Mouse (Mus musculus) left cerebral cortex, postnatal 14 days (tissue): ENCODE measurements around the gene Washc3. TPM values are rescaled to one million over a fixed set of nuclear protein-coding genes. Genes with fewer than 3 reads are reported as not detected.
A peak's percentile ranks its signal among the peaks of the same experiment; 100 is the strongest.

Experiments
- DNase-seq, 2 experiments: peaks; one replicate each; pipeline ENCODE4 v3.0.0; 2021 to 2022; ENCODE audit warnings: low spot score in 2 of 2, mixed read lengths in 1 of 2
- intact Hi-C: fragments of 180-260 bp; cut with DNase I; formaldehyde crosslinking; loops from one replicate; pipeline ENCODE4 v1.15.1; 2025
- long read RNA-seq, 2 experiments: library from polyadenylated mRNA; stranded (forward); transcript quantifications; one replicate each; pipeline ENCODE4 v2.0.0; 2021
- total RNA-seq, 2 experiments: library from RNA; stranded (reverse); gene quantifications; 2 replicates each; pipeline ENCODE4 v1.2.3; 2021

The Washc3 gene
- 10 to 100 TPM; 22.7 to 25.6 TPM for total RNA-seq
- long read RNA-seq, experiment 1, transcript Washc3-201 (7 exons, 1,052 nt), result major isoform, 13 of 21 reads
- long read RNA-seq, experiment 1, transcript Washc3-203 (7 exons, 838 nt), result minor isoform, 6 of 21 reads
- long read RNA-seq, experiment 1, partial matches to known transcripts, result 1 of 21 reads
- long read RNA-seq, experiment 1, other reads (novel, unspliced or antisense), result 1 of 21 reads
- long read RNA-seq, experiment 2, transcript Washc3-201 (7 exons, 1,052 nt), result major isoform, 11 of 14 reads
- long read RNA-seq, experiment 2, partial matches to known transcripts, result 0 of 14 reads
- long read RNA-seq, experiment 2, other reads (novel, unspliced or antisense), result 2 of 14 reads

DNA sequence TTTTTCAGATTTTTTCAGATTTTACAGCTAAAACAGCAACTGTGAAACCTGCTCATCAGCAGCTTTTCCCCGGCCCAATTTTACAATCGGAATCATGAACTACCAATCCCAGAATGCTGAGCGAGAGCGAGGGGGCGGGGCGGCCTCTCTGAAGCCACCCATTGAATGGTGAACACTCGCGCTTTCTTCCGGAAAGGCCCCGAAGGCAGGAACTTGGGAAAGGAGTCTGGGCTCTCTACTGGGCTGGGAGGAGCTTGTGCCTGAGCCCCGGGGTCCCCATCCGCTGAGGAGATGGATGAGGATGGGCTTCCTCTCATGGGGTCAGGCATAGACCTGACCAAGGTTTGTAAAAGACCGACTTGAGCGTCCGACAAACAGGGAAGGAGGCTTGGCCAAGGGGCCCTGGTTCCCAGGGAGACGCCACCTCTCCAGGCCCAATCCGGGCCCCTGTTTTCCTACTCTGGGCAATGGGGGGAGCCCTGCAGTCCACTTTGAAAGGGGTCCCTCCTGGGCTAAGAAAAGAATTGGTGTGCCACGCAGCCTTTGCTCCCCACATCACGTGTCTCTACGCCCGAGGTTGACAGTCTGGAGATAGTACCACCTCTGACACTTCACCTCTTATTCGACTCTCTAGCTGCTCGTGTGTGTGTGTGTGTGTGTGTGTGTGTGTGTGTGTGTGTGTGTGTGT lies at the start of gene Washc3:
Washc3 (plus strand) TSS at position 143 of the 688 bp plus-strand sequence.
- DNase-seq, result peak; percentile 94 to 96
- intact Hi-C loops, result no loop called here

DNA sequence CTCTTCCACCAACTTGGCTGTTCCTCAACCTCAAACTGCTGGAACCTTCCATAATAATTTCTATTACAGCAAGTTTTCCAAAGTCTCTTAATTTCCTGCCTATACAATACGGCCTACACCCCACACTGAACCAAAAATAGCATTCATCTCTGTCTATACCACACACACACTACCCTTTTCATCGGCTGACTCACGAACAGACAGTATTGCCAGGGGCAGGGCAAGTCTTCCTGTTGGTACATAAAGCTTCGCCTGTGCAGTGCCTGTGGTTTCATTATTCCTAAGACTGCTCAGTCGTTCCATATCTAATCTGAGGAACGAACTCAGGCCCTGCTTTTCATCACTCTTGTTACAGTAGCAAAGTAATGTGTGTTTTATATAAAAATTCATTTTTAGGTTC lies 49.2 kb upstream of the Washc3 start:
- no peak for DNase-seq
- intact Hi-C loops, result no loop called here

DNA sequence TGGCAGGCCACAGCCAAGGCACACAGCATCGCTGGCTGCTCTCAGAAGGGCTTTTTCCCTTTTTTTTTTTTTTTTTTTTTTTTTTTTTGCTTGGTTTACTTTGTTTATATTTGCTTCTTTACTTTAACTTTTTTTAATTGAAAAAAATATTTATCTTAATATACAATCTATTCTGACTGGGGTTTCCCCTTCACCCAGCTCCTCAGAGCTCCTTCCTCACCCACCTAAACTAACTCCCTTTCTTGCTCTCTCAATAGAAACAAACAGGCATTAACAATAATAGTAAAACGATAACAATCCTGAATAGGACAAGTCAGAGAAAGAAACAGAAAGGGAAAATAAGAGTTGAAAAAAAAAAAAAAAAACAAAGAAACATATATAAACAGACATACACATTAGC lies 38.8 kb upstream of the Washc3 start:
- intact Hi-C loops, result no loop called here
- DNase-seq, result no peak

DNA sequence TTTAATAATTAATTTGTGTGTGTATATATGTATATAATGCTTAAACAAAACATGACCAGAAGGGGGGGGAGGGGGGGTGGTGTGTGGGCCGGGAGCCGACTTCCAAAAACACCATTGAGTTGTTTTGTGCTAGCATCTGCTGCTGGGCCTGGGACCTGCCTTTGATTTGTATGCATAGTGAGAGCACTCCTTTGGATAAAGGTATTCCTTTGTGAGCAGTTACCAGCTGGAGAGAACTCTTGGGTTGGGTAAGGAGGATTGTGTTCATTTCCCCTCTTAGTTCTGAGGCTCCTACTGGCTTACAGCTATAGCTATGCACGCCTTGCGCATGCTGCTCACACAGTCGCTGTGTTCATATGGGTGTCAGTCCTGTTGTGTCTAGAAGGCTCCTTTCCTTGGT lies 38.2 kb upstream of the Washc3 start:
- DNase-seq, result no peak
- intact Hi-C loops, result no loop called here

DNA sequence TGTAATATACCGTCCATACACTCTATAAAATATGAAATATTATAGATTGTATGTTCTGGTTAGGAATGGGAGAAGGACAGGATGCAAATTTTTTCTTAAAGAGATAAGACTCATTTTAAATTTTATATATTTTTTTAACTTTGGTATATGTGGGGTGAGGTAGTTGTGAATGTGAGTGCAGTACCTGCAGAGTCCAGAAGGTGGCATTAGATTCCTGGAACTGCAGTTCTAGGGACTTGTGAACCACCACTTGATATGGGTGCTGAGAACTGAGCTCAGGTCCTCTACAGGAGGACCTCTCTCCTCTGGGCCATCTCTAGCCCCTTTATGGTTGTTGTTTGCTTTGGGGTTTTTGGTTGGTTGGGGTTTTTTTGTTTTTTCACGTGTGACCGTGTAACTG lies 34.7 kb upstream of the Washc3 start:
- intact Hi-C loops, result no loop called here
- no peak for DNase-seq

DNA sequence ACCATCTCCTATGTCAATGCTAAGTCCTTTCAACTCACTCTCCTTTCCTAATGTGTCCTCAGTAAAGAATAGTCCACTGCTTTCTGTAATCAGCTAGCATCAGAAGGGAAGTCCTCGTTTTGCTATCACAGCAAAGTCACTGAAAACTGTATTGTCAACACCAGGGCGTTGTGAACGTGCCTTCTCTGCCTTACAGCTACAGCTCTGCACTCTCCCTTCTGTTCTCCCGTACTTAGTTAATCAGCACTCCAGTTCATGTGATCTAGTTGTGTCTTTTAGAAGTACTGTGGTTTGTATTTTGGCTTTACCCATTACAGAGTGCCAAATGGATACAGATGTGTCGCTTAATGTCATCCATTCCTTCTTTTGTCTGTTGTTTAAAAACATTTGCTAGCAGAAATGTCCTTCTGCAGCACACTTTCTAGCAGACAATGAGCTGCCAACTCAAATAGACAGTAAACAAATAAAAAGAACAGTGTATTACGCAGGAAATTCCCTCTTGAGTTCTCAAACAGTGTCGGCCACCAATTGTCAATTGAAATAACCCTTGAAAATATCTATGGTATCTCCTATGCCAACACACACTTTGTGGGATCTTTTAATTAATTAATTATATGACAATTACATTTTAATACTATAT lies 33.3 kb upstream of the Washc3 start:
- DNase-seq, result no peak
- intact Hi-C loops, result no loop called here

DNA sequence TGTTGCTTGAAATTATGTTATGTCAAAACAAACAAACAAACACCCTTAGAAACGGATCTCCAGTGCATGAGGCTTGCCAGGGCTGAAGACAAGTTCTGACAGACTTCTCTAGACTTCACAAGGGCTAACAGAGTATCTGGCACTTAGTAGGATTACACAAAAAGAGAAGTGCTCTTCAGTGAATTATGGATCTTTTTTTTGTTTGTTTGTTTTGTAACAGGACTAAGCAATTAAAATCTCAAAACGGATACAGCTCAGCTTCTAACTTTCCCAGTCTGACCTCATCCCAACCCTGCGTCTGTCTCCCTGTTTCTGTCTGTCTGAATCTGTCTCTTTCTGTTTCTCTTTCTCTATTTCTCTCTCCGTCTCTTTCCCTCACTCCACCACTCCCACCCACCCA lies 352 bp upstream of the Washc3 start:
- intact Hi-C loops, result no loop called here
- DNase-seq, result no peak

DNA sequence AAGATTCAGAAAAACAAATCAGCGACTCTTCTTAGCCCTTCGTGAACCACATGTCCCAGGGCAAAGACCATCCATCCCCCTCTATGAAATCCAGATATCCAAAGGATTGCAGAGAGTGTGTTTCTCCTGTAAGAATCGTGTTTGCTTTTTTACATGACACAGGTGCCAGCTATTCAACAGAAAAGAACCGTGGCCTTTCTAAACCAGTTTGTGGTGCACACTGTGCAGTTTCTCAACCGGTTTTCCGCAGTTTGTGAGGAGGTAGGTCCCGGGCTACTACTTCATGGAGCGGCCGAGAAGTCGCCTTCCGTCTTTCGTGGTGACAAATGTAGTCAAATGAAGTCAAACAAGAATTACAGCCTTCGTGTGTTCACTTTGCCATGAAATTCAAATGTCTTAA lies 757 bp downstream of the Washc3 start:
- intact Hi-C loops, result no loop called here
- no peak for DNase-seq

DNA sequence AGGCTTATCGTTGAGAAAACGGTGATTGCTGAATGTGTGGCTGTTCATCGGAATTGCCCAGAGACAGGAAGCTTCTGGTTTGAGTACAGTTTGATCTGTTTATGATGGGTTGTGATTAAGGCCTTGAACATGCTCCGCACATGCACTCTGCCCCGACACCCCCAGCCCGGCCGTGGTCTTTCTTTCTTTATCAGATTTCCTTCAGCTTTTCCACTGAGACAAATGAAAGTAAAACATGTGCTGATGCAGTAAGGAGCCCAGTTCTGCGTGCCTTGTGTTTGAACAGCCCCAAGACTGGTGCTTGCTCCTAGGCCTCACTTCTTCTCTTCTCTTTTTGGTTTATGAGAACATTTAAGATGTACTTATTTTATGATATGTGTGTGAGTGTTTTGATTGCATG lies 1.7 kb downstream of the Washc3 start:
- DNase-seq, result no peak
- intact Hi-C loops, result no loop called here

DNA sequence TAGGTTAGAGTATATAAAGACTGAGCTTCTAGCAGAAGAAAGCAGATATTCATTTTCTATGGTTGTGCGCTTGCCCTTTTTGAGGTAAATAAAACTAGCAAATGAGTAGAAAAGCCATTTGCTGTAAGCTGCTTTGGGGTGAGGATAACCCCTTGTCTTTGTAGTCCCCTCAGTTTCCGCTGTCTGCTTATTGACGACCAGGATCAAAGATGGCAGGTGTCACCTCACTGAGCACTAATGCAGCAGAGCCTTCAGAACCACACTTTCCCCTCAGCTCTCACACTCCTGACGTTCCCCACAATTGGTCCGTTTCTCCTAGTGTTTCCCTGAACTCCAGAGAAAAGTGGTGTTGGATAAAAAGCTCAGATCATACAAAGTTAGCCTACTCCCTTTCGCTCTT lies 2.3 kb downstream of the Washc3 start:
- intact Hi-C loops, result no loop called here
- DNase-seq, result no peak

DNA sequence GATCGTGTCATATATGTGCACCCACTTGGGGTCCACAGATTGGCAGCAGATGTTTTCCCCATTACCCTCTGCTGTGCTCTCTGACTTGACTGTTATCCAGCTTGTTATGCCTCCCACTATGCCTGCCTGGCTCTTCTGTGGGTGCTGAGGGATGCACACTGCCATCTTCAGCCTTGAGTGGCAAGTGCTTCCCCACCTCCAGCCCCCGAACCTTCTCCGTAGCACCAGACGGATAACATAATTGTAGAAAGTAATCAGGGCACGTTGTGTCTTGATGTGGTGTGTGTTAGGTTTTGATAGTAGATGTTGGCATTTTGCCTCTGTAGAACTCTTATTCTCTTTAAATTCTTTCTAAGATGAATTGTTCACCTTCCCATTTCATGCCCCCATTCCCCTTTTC lies 11.8 kb downstream of the Washc3 start:
- intact Hi-C loops, result no loop called here

DNA sequence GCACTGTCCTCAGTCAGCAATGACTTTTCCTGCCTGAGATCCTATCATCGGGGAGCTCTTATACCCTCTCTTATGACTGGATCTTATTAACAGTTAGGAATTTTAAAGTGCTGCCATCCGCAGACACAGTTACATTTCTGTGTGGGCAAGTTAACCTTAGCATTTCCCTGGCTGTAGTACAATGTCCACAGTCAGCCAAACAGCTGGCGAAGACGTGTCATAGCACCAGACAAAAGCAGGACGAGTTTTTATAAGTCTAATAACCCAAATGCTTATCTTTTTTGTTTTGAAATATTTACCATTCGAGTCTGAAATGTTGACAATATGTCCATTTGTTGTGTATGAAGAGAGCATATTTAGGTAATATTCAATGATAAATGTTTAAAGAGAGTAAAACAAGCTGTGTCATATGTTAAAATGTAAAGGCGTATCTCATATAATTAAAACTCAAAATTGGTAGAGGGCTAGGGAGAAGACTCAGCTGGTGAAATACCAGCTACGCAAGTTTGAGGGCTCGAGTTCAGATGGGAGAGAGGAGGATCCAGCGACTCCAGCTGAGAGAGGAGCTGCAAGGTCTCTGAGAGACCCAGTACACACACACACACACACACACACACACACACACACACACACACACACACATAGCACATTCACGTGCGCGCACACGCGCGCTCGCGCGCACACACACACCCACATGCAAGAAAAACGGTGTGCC lies 14.1 kb downstream of the Washc3 start:
- intact Hi-C loops, result no loop called here
- DNase-seq, result no peak

More for the DNA sequence above, 11.8 kb downstream of the Washc3 start:
- DNase-seq, result no peak

DNA sequence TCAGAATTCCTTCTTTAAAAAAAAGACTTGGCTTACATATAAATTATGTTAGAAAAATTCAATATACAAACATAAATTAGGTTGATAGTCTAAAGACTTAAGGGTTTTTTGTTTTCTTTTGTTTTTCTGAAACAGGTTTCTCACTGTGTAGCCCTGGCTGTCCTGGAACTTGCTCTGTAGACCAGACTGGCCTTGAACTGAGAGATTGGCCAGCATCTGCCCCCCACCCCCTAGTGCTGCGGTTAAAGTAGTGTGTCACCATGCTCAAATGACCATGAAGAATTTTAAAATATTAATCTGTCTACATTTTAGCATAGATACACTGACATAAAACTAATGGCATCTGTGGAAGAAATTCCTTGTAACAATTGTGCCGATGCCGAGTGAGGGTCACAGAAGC lies 17.3 kb downstream of the Washc3 start:
- no peak for DNase-seq
- intact Hi-C loops, result no loop called here

DNA sequence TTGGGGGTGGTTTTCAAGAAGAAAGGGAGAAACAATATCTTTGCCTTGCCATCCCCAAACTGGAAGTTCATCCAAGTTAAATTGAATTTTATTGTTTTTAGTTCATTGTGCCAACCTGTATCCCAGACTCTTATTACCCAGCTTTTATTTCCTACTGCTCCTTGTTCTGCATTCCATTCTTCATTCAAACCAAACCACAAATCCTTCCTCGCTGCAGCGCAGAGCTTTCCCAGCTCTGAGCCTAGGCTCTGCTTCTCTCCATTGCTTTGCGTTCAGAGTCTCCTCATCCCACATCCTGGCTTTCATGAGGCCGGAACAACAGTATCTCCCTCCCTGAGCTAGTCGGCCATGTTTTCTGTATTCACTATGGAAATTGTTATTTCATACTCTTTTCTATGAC lies 20.8 kb downstream of the Washc3 start:
- no peak for DNase-seq
- intact Hi-C loops, result no loop called here

DNA sequence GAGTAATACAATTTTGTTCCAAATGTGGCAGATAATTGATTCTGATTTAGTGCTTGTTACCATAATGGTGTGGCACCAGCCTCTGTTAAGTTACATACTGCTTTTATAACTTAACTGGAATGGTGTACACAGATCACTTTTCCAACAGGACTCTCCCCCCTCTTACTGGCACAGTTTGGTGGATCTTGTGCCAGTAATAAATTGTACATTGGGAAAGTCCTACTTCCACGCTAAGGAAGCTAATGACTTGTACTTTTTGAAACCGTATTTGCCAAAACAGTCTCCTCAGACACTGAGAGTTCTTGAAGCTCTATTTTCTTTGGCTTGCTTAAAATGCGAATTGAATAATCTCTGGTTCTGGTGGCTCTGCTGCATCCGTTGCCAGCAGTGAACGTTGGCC lies 24.5 kb downstream of the Washc3 start:
- DNase-seq, result no peak
- intact Hi-C loops, result no loop called here

DNA sequence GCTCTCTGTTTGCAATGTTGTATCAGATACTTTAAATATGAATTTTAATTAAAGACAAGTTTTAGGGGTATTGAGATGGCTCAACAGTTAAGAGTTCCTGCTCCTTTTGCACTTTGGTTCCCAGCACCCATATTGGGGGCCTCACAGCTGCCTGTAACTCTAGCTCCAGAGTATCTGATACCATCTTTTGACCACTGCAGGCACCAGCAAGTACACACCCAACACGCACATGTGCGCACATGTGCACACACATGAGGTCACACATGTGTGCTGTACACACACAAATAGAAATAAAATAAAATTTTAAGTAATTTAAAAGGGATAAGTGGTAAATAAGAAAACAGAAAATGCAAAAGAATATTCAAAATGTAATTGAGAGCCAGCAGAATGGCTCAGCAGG lies 27.1 kb downstream of the Washc3 start:
- intact Hi-C loops, result no loop called here
- no peak for DNase-seq

DNA sequence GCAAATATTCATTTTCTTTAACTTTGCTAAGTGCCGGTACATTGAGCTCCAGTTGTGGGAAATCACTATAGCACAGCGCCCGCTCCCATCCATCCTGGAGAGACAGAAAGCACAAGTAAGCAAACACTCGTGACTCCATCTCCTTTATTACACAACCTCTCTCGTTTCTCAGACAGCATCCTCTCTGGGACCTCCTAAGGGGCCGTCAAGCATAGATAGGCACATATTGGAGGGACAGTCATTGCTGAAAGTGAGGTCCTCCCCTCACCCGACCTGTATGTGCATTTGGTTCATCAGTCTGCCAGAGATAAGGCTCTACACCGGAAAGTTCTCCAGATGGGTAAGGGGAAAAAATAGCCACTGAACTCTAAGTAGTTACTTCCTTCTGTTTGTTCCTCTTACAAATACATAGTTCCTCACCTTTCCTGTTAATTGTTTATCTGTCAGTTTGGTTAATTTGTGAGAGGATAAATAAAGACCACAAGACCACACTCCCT lies 27.7 kb downstream of the Washc3 start:
- no peak for DNase-seq
- intact Hi-C loops, result no loop called here

DNA sequence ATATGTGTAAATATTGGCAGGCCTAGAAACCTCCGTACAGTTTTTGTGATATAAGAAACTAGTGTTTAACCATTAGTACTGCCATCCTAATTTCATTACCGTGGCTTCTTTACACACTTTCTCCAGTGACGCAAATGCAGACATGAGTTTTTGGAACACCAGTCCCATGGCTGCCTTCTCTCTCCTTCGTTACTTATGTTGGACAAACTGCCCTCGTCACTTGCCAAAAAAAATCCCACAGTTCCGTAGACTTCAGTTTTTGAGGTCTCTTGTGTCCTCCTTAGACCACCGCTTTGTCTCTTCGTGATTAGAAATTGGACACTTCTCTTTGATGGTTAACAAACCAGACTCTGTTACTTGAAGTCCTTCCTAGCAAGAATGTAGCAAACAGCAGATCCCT lies 30.8 kb downstream of the Washc3 start:
- DNase-seq, result no peak
- intact Hi-C loops, result no loop called here

DNA sequence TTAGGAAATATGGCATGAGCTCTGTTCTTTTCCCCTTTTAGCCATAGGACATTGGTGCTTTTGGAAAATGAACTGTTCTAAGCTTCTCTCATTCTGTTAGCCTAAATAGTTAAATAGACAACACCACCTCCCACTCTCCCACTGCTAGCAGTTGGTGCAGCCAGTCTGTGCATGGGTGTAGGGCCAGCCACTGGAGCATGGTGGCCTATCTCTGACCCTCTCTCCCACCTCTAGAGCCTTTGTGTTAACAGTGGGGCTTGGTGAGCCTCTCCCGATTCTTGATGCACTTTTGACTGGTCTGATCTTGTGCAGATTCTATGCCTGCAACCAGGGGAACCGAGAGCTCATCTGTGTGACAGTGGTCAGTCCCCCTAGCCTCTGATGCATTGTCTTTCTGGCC lies 31.9 kb downstream of the Washc3 start:
- intact Hi-C loops, result no loop called here
- DNase-seq, result no peak

DNA sequence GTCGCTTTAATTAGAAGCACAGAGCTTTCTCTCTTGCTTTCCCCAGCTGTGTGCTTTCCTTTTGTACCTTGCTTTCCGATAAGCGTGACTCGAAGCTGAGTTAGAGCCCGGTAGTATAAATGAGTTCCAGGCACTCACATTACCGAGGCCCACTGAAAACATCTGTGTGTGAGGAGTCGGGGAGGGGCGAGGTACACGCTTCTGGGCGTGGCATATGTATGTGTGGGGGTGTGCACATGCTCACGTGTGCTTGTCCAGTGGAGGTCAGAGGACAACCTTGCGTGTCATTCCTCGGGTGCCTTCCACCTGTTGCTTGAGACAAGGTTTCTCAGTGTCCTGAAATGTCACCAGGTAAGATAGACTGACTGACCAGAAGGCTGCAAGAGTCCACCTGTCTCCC lies 43.8 kb downstream of the Washc3 start:
- intact Hi-C loops, result no loop called here
- no peak for DNase-seq
